Mouse (Mus musculus): ENCODE data around the gene Prrg1. TPM values are rescaled to one million over a fixed set of nuclear protein-coding genes. Genes with fewer than 3 reads are reported as not detected.
"Not testable (repeated sequence)": the region's sequence is repeated elsewhere in the genome, so short reads cannot be mapped to it uniquely, and the experiment has no call there.

Prrg1 gene
- polyA plus RNA-seq, 1 experiment, result 2.1 TPM

- H3K4me1 ChIP-seq (ENCODE audit: control insufficient read depth, insufficient read depth, low read length), result no peaks in the 10 kb centered on the region
- no peak overlapping the region for H3K27ac ChIP-seq (ENCODE audit: insufficient read depth, low read depth, low read length)
- H3K4me3 ChIP-seq (ENCODE audit: insufficient read depth, low read depth, low read length), result no peak overlapping the region
- TF ChIP-seq CTCF (conservative IDR thresholded peaks at IDR 0.05; ENCODE audit: insufficient read depth, insufficient read length, low read depth, low read length) (no peak), POLR2A (IDR thresholded peaks at IDR 0.05; ENCODE audit: low read depth, low read length) (no peak)
- H3K36me3 ChIP-seq (ENCODE audit: control insufficient read depth, insufficient read depth, low read length), result no peaks in the 10 kb centered on the region
- whole genome bisulfite sequencing, result 17% methylated on average over 1 of the region's 1 CpGs
- no peaks in the 10 kb centered on the region for H3K27me3 ChIP-seq (replicated peaks; ENCODE audit: control insufficient read depth, insufficient read depth, low read length)
- DNase-seq, result peak; percentile 59
Observed at GRCm38 (mm10) chrX:78547696-78548095, 36.0 kb downstream of the Prrg1 start.

GRCm38 (mm10) chrX:78539734-78540133 lies 44.0 kb downstream of the Prrg1 start:
- H3K27ac ChIP-seq (ENCODE audit: insufficient read depth, low read depth, low read length), result no peak overlapping the region
- no peaks in the 10 kb centered on the region for H3K36me3 ChIP-seq (ENCODE audit: control insufficient read depth, insufficient read depth, low read length)
- peak; percentile 7 for DNase-seq
- TF ChIP-seq CTCF (conservative IDR thresholded peaks at IDR 0.05; ENCODE audit: insufficient read depth, insufficient read length, low read depth, low read length) (0 out of 2 replicates have a peak, but pooled peaks have one; percentile 8), POLR2A (IDR thresholded peaks at IDR 0.05; ENCODE audit: low read depth, low read length) (no peak)
- H3K27me3 ChIP-seq (replicated peaks; ENCODE audit: control insufficient read depth, insufficient read depth, low read length), result no peaks in the 10 kb centered on the region
- no peaks in the 10 kb centered on the region for H3K4me1 ChIP-seq (ENCODE audit: control insufficient read depth, insufficient read depth, low read length)
- no peak overlapping the region for H3K4me3 ChIP-seq (ENCODE audit: insufficient read depth, low read depth, low read length)

- TF ChIP-seq POLR2A (IDR thresholded peaks at IDR 0.05; ENCODE audit: low read depth, low read length), result no peak
- no peak for TF ChIP-seq CTCF (conservative IDR thresholded peaks at IDR 0.05; ENCODE audit: insufficient read depth, insufficient read length, low read depth, low read length)
- Histone ChIP-seq H3K27ac (ENCODE audit: insufficient read depth, low read depth, low read length) (no peak overlapping the region), H3K4me1 (ENCODE audit: control insufficient read depth, insufficient read depth, low read length) (no peaks in the 10 kb centered on the region), H3K4me3 (ENCODE audit: insufficient read depth, low read depth, low read length) (no peak overlapping the region), H3K27me3 (replicated peaks; ENCODE audit: control insufficient read depth, insufficient read depth, low read length) (no peaks in the 10 kb centered on the region), H3K36me3 (ENCODE audit: control insufficient read depth, insufficient read depth, low read length) (no peaks in the 10 kb centered on the region)
- 58% methylated on average over 2 of the region's 2 CpGs for WGBS
- no peak for DNase-seq
Observed at GRCm38 (mm10) chrX:78538632-78539316, 44.9 kb downstream of the Prrg1 start.

GRCm38 (mm10) chrX:78518301-78518700 lies 65.4 kb downstream of the Prrg1 start:
- H3K4me3 ChIP-seq (ENCODE audit: insufficient read depth, low read depth, low read length), result no peak overlapping the region
- TF ChIP-seq CTCF (conservative IDR thresholded peaks at IDR 0.05; ENCODE audit: insufficient read depth, insufficient read length, low read depth, low read length) (no peak), POLR2A (IDR thresholded peaks at IDR 0.05; ENCODE audit: low read depth, low read length) (no peak)
- H3K36me3 ChIP-seq (ENCODE audit: control insufficient read depth, insufficient read depth, low read length), result no peaks in the 10 kb centered on the region
- 77% methylated on average over 2 of the region's 2 CpGs for WGBS
- no peak overlapping the region for H3K27ac ChIP-seq (ENCODE audit: insufficient read depth, low read depth, low read length)
- H3K4me1 ChIP-seq (ENCODE audit: control insufficient read depth, insufficient read depth, low read length), result no peaks in the 10 kb centered on the region
- no peaks in the 10 kb centered on the region for H3K27me3 ChIP-seq (replicated peaks; ENCODE audit: control insufficient read depth, insufficient read depth, low read length)
- peak; percentile 2 for DNase-seq

DNA sequence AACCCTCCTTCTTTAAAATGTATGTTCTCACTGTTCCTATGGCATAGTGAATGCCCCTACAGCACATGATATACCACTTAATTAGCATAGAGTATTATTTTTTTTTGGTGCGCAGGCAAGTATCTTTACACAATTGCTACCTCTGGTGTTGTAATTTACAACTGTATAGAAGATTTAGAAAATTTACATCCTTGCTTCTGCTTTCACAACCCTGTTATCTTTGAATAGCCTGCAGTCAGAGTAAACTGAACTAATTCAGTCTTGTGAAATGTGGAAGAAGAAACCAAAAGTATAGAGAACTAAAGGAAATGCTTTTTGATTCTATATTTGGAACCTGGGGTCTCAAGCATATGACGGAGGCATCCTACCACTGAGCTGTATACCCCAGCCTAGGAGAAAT lies 100.7 kb downstream of the Prrg1 start:
- 97% methylated on average over 2 of the region's 2 CpGs for WGBS
- Histone ChIP-seq H3K4me1 (ENCODE audit: control insufficient read depth, insufficient read depth, low read length) (no peaks in the 10 kb centered on the region), H3K36me3 (ENCODE audit: control insufficient read depth, insufficient read depth, low read length) (no peaks in the 10 kb centered on the region), H3K4me3 (ENCODE audit: insufficient read depth, low read depth, low read length) (no peak overlapping the region), H3K27ac (ENCODE audit: insufficient read depth, low read depth, low read length) (no peak overlapping the region), H3K27me3 (replicated peaks; ENCODE audit: control insufficient read depth, insufficient read depth, low read length) (no peaks in the 10 kb centered on the region)
- TF ChIP-seq CTCF (conservative IDR thresholded peaks at IDR 0.05; ENCODE audit: insufficient read depth, insufficient read length, low read depth, low read length), result no peak
- TF ChIP-seq POLR2A (IDR thresholded peaks at IDR 0.05; ENCODE audit: low read depth, low read length), result no peak
- DNase-seq, result no peak

DNA sequence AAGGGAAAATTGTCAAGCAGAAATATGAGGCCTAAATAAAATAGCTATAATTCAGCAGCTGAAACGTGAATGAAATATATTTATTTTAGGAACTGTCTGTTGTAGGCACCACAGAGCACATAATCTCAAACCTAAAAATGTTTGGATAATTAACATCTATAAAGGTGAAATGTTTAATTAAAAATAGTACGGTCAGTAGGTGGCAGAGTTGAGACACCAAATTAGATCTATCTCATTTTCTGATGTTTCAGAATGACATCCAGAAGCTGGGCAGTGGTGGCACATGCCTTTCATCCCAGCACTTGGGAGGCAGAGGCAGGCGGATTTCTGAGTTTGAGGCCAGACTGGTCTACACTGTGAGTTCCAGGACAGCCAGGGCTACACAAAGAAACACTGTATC lies 104.0 kb downstream of the Prrg1 start:
- Histone ChIP-seq H3K4me3 (ENCODE audit: insufficient read depth, low read depth, low read length) (no peak overlapping the region), H3K36me3 (ENCODE audit: control insufficient read depth, insufficient read depth, low read length) (no peaks in the 10 kb centered on the region), H3K27ac (ENCODE audit: insufficient read depth, low read depth, low read length) (no peak overlapping the region), H3K4me1 (ENCODE audit: control insufficient read depth, insufficient read depth, low read length) (no peaks in the 10 kb centered on the region), H3K27me3 (replicated peaks; ENCODE audit: control insufficient read depth, insufficient read depth, low read length) (no peaks in the 10 kb centered on the region)
- peak; percentile 15 for DNase-seq
- WGBS, result 74% methylated on average over 3 of the region's 3 CpGs
- TF ChIP-seq POLR2A (IDR thresholded peaks at IDR 0.05; ENCODE audit: low read depth, low read length) (no peak), CTCF (conservative IDR thresholded peaks at IDR 0.05; ENCODE audit: insufficient read depth, insufficient read length, low read depth, low read length) (no peak)

DNA sequence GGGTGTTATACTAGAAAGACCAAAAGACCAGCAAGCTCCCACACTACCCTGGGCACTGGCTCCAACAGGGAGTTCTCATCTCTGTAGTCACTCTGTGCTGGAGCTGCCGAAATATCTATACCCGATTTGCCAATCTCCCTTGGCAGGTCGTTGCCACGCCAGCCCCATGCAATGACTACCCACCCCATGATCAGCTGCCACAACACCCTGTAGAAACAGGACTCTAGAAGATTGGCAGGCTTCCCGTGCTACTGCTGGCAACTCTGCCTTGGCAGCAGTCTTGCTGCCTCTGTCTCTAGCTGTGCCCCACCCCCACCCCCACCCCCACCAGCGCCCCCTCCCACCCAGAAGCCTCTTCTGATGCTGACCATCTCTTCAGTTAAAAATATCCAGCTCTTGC lies 149.3 kb downstream of the Prrg1 start:
- Histone ChIP-seq H3K4me1 (ENCODE audit: control insufficient read depth, insufficient read depth, low read length) (no peaks in the 10 kb centered on the region), H3K27ac (ENCODE audit: insufficient read depth, low read depth, low read length) (no peak overlapping the region), H3K4me3 (ENCODE audit: insufficient read depth, low read depth, low read length) (no peak overlapping the region), H3K27me3 (replicated peaks; ENCODE audit: control insufficient read depth, insufficient read depth, low read length) (no peaks in the 10 kb centered on the region), H3K36me3 (ENCODE audit: control insufficient read depth, insufficient read depth, low read length) (no peaks in the 10 kb centered on the region)
- 72% methylated on average over 6 of the region's 6 CpGs for WGBS
- TF ChIP-seq CTCF (conservative IDR thresholded peaks at IDR 0.05; ENCODE audit: insufficient read depth, insufficient read length, low read depth, low read length) (no peak), POLR2A (IDR thresholded peaks at IDR 0.05; ENCODE audit: low read depth, low read length) (no peak)
- no peak for DNase-seq

DNA sequence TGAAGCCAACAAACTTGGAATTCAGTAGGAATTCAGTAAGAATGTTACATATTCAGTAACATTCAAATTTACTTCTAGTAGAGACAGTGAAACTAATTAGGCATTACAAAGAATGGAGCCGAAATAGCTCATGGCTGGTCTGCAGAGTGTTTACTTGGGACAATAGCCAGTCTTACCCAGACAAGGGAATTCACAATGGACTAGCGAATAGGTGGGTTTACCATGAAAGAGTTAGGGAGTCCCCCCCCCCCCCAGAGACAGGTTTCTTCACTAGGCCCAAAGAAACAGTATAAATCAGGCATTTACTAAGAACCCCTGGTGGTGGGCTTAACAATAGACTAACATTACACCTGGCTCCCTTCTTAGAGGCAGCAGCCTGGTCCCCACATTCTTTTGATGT lies 180.3 kb downstream of the Prrg1 start:
- not testable (repeated sequence) for H3K4me3 ChIP-seq (ENCODE audit: insufficient read depth, low read depth, low read length); DNase-seq; H3K27ac ChIP-seq (ENCODE audit: insufficient read depth, low read depth, low read length); H3K4me1 ChIP-seq (ENCODE audit: control insufficient read depth, insufficient read depth, low read length); H3K27me3 ChIP-seq (replicated peaks; ENCODE audit: control insufficient read depth, insufficient read depth, low read length); H3K36me3 ChIP-seq (ENCODE audit: control insufficient read depth, insufficient read depth, low read length)
- 66% methylated on average over 2 of the region's 2 CpGs for WGBS
